Mouse (Mus musculus): ENCODE measurements around the gene Dpyd.

Gene Dpyd

DNA sequence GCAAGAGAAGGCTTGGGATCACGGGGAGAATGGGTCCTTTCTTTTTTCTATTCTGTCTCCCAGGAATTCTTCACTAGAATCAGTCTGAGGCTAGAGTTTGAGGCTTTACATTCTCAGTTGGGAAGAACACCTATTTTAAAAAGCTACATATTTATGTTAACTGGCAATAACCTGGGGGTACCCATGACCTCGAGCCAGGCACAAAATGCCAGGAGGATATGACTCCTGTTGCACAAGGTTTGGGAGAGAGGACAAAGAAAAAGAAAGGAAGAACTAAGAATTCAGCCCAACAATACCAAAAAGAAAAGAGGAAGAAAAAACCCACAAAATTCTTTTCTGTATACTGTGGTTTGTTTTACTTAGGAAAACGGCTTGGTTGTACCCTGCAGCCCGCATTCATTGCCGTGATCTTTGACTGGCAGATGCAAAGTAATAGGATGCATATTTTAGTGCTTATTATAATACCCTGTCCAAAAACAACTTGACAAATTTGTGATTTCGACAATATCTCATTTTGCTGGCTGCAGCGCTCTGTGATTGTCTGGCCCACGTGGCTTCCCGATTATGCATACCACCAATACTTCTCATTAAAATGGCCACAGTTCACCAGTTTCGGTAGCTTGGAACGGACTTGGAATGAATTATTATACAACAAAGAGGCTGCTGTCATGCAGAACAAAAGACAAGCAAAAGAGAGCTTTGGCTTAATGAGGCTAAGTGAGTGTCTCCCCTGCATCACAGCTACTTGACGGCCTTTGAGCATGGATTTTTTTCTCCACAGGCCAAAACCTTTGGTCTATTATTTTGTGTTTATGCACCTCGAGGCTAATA is 799.8 kb downstream of the Dpyd start:
- in situ Hi-C loops (cut with MboI) = no loop called here

DNA sequence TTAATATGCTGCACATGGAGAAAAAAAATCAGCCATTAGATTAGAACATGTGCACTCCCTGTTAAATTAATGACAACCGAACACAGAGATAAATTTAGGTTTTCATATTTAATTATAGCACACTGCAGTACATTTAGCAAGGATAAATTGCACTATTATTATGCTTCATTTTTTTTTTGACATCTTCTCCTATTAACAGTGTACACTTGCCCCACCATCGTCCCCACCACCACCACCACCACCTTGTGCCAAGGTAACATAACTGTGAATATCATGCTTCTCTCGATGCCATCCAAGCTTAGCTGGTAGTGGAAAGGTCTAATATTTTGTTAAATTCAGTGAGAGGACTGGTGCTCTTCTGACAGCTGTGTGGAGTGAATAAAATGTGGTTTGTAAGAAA is 800.5 kb downstream of the Dpyd start:
- in situ Hi-C loops (cut with MboI) = no loop called here

DNA sequence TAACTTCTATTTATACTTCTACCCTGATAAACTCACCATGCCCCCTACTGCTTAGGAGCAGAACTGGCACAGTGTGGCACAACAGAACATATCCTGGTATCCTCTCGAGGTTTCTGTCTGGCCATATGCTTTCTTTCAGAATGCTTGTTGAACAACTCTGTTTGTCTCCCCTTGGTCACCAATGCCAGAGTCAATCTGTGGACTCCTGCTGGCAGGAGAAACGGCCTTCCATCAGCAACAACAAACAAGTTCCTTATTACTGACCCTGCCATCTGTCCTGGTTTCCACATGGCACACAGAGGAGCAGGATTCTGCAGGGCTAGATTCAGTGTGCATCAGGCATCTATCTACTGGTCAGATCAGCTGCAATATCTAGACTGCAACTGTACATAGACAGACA is 807.0 kb downstream of the Dpyd start:
- in situ Hi-C loops (cut with MboI) = no loop called here

DNA sequence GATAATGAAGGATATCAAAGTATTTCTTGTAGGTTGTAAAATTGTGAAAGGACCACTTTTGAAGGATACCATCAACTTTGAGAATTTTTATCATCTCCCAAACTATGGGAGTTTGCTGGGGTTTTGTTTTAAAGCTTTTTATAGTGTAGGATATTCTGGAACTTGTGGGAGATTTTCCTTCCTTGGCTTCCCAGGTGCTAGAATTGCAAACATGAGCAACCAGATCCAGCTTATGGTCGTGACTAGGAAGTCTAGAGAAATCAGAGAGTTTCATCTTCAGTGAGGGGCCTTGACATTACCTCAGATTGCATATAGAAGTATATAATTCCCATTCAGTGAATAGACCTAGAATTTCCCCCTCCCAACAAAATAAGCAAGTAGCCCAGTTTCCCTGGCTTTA is 819.2 kb downstream of the Dpyd start:
- in situ Hi-C loops (cut with MboI) = no loop called here

DNA sequence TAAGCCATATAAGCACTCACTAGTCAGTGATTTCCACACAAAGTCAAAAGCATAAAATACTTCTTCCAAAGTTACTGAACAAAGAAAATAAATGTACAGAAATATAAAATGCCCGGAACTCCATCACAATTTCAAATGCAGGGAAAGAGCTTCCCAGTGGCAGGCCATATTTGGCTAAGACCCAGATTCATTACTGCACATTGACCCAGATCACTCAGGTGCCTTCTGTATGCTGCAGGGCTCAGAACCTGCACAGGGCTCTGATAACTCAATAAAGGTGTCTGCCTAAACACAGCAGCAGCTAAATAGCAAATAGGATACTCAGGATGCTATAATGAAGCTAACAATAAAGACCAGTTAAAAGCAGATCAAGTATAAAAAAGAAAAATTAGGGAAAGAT is 820.5 kb downstream of the Dpyd start:
- in situ Hi-C loops (cut with MboI) = no loop called here

DNA sequence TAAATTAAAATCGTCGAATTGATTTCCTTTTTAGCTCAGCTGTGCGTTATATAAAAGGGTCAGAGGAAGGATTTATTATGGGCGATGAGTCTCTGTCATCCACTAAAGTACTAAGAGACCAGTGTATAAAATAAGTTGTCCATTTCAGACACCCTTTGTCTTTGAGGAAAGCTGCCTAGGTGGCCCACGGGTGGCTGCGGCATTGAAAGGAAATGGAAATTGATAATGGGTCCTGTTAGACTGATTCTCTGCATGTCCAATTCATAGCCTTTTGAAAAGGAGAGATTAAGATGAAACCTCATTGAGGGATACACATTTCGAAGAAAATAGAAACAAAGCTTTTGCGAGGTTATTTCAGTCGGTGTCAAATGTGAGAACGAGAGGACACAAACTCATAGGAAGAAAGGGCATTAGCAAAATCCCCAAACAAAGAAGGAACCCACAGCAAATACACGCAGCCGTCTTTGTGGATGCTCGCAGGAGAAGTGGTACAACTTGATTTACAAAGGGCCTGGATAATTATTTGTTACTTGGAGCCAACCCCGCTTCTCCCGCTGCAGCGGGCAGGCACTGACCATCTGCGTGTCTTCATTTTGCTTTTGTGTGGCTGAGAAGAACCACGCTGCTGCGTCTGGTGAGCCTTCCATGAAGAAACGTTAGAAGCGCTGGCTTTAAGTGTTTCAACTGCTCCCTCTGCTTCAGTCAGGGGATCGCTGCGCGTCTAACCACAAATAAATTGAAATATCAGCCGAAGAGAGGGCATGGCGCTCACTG is 825.6 kb downstream of the Dpyd start:
- in situ Hi-C loops (cut with MboI) = no loop called here

DNA sequence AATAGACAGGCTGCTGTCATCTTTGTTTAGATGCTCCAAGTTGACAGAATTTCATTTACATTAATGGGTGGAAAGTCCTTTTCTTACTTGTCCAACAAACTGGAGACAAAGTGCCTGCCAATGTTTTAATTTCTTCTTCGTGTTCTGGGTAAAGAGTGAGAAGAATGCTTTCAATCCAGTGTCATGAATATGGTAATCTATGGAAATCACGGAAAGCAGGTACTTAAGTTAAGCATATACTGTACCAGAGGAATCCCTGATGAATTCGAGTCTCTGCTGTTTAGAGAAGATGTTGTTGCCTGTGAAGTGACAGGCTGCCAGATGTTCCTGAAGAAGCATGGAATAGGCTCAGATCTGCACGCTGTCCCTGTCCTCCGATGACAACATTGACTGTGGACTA is 835.3 kb downstream of the Dpyd start:
- in situ Hi-C loops (cut with MboI) = no loop called here

DNA sequence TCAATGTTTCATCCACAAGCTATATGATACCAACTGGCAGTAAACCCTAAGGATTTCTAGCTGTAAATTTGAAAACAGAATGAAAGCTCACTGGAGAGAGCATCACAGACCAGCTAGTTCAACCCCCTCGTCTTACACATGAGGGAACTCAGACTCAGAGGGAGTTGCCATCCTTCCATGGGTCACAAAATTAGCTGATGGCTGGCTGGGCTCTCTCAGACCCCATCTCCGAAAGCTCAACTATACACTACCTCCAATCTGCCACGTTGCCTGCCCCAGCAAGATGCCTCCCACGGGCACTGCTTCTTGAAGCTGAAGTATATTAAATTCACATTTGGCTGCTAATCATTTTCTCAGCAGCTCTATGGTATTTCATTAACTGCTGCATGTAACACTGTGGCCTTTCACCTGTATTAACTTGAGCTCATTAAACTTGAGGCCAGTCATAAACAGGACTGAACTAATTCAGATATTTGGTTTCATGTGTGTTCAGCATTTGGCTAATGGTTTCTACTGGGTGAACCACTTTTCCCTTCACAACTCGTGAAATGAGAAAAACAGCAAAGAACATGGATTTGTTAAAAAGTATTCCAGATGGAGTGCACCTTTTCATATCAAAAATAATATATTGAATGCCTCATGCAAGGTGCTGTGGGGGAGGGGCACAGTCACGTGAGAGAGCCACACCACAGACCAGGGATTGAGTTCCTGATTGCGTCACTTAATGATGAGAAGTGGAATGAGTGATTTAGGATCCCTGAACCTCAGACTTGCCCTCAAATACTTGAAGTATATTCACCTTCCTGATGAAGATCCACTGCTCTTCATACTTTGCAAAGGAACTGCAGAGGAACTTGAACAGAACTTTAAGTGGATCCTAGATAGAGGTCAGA is 841.2 kb downstream of the Dpyd start:
- in situ Hi-C loops (cut with MboI) = no loop called here

DNA sequence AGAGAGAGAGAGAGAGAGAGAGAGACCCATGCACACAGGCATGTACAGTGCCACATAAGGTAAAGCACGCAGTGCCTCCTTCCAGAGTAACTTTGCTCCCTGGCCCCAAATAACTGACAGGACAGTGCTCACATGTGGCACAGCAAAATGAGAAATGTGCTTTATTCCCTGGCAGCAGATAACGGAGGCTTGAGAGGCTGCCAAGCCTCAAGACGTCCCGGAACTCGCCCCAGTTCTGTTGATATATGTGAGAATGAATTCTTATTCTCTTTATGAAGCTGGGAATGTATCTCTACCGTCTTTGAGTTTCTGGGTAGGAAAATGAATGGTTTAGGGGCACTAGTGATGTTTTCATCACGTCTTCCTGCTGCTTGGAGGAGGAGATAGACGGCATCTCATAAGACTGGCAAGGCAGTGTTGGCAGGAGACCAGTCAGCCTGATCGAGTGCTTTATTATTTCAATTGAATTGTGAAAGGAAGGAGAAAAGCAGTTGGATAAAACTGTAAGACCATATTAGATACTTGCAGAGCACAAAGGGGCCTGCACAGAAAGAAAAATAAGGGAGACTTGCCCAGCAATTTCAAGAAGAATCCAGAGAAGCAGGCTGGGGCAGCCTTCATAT is 857.3 kb downstream of the Dpyd start:
- in situ Hi-C loops (cut with MboI) = no loop called here

DNA sequence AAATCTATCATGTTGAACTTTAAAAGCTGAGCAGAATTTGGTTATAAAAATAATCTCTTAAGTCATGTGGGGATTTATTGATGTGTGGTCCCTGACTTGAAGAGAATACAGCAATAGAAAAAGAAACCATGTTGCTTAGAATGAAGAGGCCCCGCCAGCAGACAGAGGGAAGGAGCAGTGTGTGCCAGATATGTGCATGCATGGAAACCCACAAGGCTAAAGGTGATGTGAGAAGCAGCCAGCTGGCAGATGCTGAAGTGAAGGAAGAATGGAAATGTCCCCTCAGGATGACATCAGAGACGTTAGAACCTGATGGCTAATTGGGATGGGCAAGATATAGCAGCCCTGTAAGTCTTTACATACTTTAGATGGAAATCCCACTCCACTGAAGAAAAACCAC is 857.8 kb downstream of the Dpyd start:
- in situ Hi-C loops (cut with MboI) = no loop called here

DNA sequence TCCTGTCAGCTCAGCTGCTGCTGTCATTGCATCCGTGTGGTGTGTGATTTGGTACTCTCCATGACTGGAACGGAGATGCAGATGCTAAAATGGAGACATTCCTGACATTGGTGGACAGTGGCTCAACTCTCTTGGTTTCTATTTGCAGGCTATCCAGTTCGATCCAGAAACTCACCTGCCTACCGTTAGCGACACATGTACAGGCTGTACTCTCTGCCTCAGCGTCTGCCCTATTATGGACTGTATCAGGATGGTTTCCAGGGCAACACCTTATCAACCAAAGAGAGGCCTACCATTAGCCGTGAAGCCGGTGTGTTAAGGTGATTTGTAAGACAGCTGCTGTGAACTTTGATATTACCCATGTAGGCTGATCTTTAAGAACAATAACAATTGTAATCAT is 869.4 kb downstream of the Dpyd start:
- in situ Hi-C loops (cut with MboI) = no loop called here

DNA sequence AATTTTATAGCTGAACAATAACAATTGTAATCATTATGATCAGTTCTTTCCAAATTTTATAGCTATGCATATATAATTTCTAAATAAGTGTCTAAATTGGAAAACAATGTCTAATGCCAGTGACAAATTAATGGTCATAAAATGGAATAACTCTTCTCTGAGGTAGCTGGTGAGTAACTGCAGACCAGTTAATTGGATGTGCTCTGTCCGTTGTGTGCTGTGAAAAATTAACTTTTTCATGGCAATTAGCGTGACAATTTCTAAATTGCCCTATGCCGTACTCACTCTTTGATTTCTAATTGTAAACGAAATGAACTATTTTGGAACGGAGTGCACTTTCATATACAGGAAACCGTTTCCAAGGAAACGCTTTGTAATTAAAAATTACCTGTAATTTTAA is 869.8 kb downstream of the Dpyd start:
- in situ Hi-C loops (cut with MboI) = no loop called here

DNA sequence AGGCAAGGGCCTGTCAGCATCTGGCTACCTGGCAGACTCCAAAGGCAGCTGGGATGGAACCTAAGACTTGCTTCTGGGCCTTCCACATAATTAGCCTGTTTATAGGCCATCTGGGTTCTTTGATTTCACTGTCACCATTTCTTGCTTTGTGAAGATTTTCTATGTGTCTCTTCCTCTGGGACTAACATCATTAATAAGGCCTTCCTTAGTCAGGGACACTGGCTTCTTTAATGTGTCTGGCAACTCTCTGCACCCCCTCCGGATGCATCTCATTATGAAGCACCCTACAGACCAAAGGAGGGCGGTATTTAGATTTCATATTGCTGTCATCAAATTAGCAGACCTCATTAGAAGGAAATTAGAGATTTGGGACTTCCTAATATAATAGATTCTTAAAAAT is 885.6 kb downstream of the Dpyd start:
- in situ Hi-C loops (cut with MboI) = no loop called here

DNA sequence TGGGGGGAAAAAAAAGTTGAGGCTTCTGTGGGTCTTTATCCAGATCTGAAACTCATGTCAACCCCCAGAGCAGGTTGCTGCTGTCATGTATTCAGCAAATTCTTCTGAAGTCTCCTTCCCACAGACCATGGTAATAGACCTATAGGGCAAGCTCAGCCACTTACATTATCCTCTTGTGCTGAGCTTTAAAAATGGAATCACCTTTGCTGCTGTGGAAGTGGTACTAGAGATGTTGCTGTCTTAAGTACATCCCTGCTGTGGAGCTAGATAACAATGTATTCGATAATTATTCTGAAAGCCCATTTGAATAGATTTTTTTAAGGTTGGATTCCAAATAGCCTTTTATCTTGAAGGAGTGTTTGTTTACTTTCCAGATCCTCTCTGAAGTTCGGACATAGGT is 902.1 kb downstream of the Dpyd start:
- in situ Hi-C loops (cut with MboI) = no loop called here

DNA sequence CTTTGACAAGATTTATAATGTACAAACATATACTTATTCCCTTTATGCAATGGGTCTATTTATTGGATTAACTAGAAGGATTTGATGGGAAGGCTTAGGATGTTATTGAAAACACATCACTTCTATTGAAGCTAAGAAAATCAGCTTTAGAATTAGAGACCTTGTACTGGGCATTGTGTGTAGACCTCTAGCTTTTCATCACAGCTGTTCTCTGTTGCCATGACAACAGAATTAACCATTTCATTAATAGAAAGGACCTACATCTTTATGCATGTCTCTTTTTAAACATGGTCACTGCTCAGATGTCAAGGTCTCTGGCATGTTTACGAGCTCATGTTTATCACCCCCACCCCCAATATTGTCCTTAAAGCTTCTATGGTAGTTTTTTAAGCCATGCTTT is 902.5 kb downstream of the Dpyd start:
- in situ Hi-C loops (cut with MboI) = no loop called here

DNA sequence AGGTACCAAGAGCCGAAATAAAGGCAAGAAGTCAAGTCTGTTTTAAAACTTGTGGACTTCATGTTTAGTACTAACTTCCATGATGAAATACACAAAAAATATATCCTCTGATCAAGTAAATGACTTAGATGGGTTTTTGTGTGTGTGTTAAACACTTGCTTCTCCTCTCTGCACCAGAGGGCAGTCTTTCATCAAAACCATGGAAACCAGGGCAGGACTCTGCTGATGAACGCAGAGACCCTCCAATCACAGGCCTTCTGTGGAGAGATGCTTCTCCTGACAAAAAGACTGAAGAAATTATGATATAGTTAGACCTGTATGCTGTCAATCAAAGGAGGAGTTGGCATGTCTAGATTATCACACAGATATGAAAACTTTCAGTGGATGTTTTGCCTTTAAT is 905.8 kb downstream of the Dpyd start:
- in situ Hi-C loops (cut with MboI) = no loop called here

All from mature B cell (primary cell).